8 mouse cellular contexts compared by ENCODE assay signal in the genomic region with DNA sequence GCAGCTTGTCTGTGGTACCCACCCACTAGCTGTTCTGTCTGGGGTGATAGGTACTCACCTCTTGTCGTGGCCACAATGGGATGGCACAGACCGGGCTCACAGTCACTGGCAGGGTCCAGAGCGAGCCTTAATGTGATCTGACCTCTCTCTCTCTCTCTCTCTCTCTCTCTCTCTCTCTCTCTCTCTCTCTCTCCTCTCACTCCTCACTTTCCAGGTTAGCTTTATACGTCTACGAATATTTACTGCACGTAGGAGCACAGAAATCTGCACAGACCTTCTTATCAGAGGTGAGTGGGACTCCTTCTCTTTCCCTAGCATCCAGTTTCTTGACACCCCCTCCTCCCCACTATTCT. TPM values are rescaled to one million over a fixed set of nuclear protein-coding genes. Genes with fewer than 3 reads are reported as not detected.
DNase-seq lines count a peak whose midpoint lies in the region; ATAC-seq and TF ChIP-seq lines count a peak whose summit lies in the region.

No protein-coding gene starts in this region.

- peak overlapping the region; percentile 87 for H3K4me2 ChIP-seq in heart, embryonic 16.5 days (ENCODE audit: low read depth, low read length)

- H3K27me3 ChIP-seq in heart, embryonic 16.5 days (ENCODE audit: control insufficient read depth, insufficient read depth, low read length) = no peaks in the 10 kb centered on the region
- H3K27me3 ChIP-seq in MEL (ENCODE audit: control insufficient read depth in 1 of 2, insufficient read depth in 2 of 2, low read length in 2 of 2) = no peaks in the 10 kb centered on the region
- H3K27me3 ChIP-seq in hindbrain, embryonic 10.5 days (ENCODE audit: insufficient read depth, poor library complexity, severe bottlenecking) = no peaks in the 10 kb centered on the region

- peaks cover 38% of the 10 kb centered on the region for H3K79me2 ChIP-seq in MEL (ENCODE audit: control insufficient read depth, insufficient read depth, low read length, poor library complexity)

- no peak for TF ChIP-seq RAD21 in MEL (IDR thresholded peaks at IDR 0.05; ENCODE audit: low read depth, low read length)

- peak overlapping the region; percentile 95 for H3K4me3 ChIP-seq in heart, embryonic 16.5 days (ENCODE audit: low read length)
- peak overlapping the region; percentile 70 to 79 for H3K4me3 ChIP-seq in MEL (ENCODE audit: control insufficient read depth in 1 of 2, insufficient read depth in 1 of 2, low read depth in 2 of 2, low read length in 2 of 2)
- H3K4me3 ChIP-seq in hindbrain, embryonic 10.5 days = peak overlapping the region; percentile 100

- WGBS in heart, embryonic 16.5 days = 7% methylated on average over 5 of the region's 6 CpGs
- 1% methylated on average over 6 of the region's 6 CpGs for WGBS in hindbrain, embryonic 10.5 days

- peak overlapping the region; percentile 99 for H3K9ac ChIP-seq in heart, embryonic 16.5 days (ENCODE audit: low read length)
- peak overlapping the region; percentile 94 for H3K9ac ChIP-seq in MEL (ENCODE audit: control insufficient read depth, low read depth, low read length, poor library complexity, severe bottlenecking)

- no peak for DNase-seq in heart, postnatal 36 days
- no peak for DNase-seq in MEL (ENCODE audit: low read depth, low spot score)
- DNase-seq in hindbrain, embryonic 10.5 days (ENCODE audit: low spot score) = no peak
- peak; percentile 34 for DNase-seq in mesoderm, embryonic 11.5 days (ENCODE audit: low read depth, low spot score)
- no peak for DNase-seq in c-Kit-positive CD71-positive TER-119-positive erythroid progenitor cells, embryonic 14.5 days (ENCODE audit: low spot score)
- no peak for DNase-seq in left cerebral cortex, adult 18-20 months (ENCODE audit: low spot score in 2 of 2)
- DNase-seq in adrenal gland, adult (ENCODE audit: inconsistent age in 2 of 2, low spot score in 1 of 2) = no peak

- intact Hi-C loops in heart, postnatal 36 days (cut with DNase I) = loop anchor here (5.0 kb wide), 4 partner anchors 60 to 265 kb away; a partner anchor contains a TSS

- TF ChIP-seq EP300 in MEL (IDR thresholded peaks at IDR 0.05; ENCODE audit: low read depth in 1 of 2, low read length in 2 of 2) = no peak

- TF ChIP-seq POLR2A in MEL (IDR thresholded peaks at IDR 0.05; ENCODE audit: control insufficient read depth in 1 of 2, insufficient read depth in 1 of 2, low read depth in 1 of 2, low read length in 2 of 2, poor library complexity in 1 of 2) = no peak

- no peak overlapping the region for H3K27ac ChIP-seq in heart, embryonic 16.5 days (ENCODE audit: low read length)
- H3K27ac ChIP-seq in MEL (ENCODE audit: control insufficient read depth, low read depth, low read length) = 0 out of 2 replicates have a peak overlapping the region, but pooled peaks have one; percentile 5
- H3K27ac ChIP-seq in hindbrain, embryonic 10.5 days = peak overlapping the region; percentile 100

- no peak for TF ChIP-seq CTCF in MEL (IDR thresholded peaks at IDR 0.05 in 2 of 3, conservative IDR thresholded peaks at IDR 0.05 in 1 of 3; ENCODE audit: control insufficient read depth in 1 of 3, insufficient read depth in 1 of 3, low read depth in 2 of 3, low read length in 3 of 3, poor library complexity in 1 of 3, severe bottlenecking in 1 of 3)

- peaks cover 47% of the 10 kb centered on the region for H3K4me1 ChIP-seq in heart, embryonic 16.5 days (ENCODE audit: control insufficient read depth, insufficient read depth, low read length)
- peaks cover 0 to 22% of the 10 kb centered on the region in 2 experiments; a peak in 2 of 4 replicates for H3K4me1 ChIP-seq in MEL (ENCODE audit: control insufficient read depth in 1 of 2, insufficient read depth in 2 of 2, low read length in 2 of 2)
- H3K4me1 ChIP-seq in hindbrain, embryonic 10.5 days (replicated peaks) = peaks cover 86% of the 10 kb centered on the region

- no peaks in the 10 kb centered on the region for H3K9me3 ChIP-seq in heart, embryonic 16.5 days (replicated peaks; ENCODE audit: control insufficient read depth, low read length)
- H3K9me3 ChIP-seq in MEL (replicated peaks; ENCODE audit: insufficient read depth, low read length) = no peaks in the 10 kb centered on the region
- H3K9me3 ChIP-seq in hindbrain, embryonic 10.5 days = no peaks in the 10 kb centered on the region

- ATAC-seq in heart, embryonic 16.5 days (replicated peaks; ENCODE audit: extremely low read depth, insufficient read depth, low FRiP score) = no peak

- H3K36me3 ChIP-seq in heart, embryonic 16.5 days (ENCODE audit: control insufficient read depth, insufficient read depth) = peaks cover 23% of the 10 kb centered on the region
- H3K36me3 ChIP-seq in MEL (ENCODE audit: control insufficient read depth in 1 of 2, insufficient read depth in 2 of 2, low read length in 2 of 2) = peaks cover 1 to 11% of the 10 kb centered on the region in 2 experiments
- H3K36me3 ChIP-seq in hindbrain, embryonic 10.5 days = peaks cover 48% of the 10 kb centered on the region

TF ChIP-seq in MEL, 35 proteins besides CTCF, POLR2A, EP300 and RAD21:
- TF ChIP-seq SIN3A (IDR thresholded peaks at IDR 0.05; ENCODE audit: low read length) (0 out of 2 replicates have a peak, but pooled peaks have one; percentile 12), GABPA (IDR thresholded peaks at IDR 0.05; ENCODE audit: low read depth, low read length) (no peak), JUND (IDR thresholded peaks at IDR 0.05; ENCODE audit: low read depth, low read length) (peak; percentile 63; the same call in 1 of the 2 replicates), ETS1 (IDR thresholded peaks at IDR 0.05; ENCODE audit: low read depth, low read length) (no peak), MAFK (IDR thresholded peaks at IDR 0.05; ENCODE audit: borderline replicate concordance, low read depth, low read length) (no peak), POLR2AphosphoS5 (IDR thresholded peaks at IDR 0.05; ENCODE audit: borderline replicate concordance, low read depth, low read length) (no peak)

RNA-seq across cellular contexts. Expression of a gene that starts 2.2 kb away (rescaled TPM):
- 51.2 and 52.9 TPM in 2 replicates for polyA plus RNA-seq in heart, embryonic 16.5 days (2015; fragmentation: Nextera tagmentation; extraction: Ambion mirVana)
- 10 to 100 TPM; 38.7 to 39.4 TPM for total RNA-seq in heart, postnatal 36 days (2021)
- total RNA-seq in MEL (2012; rRNA removed) = 28.3 and 30.5 TPM in 2 replicates
- polyA plus RNA-seq in MEL (2012; ENCODE audit: insufficient read depth in 1 of 2, insufficient read length in 2 of 2, low read depth in 1 of 2, low replicate concordance in 2 of 2, missing spikeins in 1 of 2) = 100 to 1,000 TPM; 116 to 242 TPM
- 140 and 180 TPM in 2 replicates for polyA plus RNA-seq in hindbrain, embryonic 10.5 days (2016; fragmentation: Nextera tagmentation; extraction: Ambion mirVana)
- total RNA-seq in left cerebral cortex, adult 18-20 months (2021) = 100 to 1,000 TPM; 190 to 197 TPM
